Mouse (Mus musculus) olfactory bulb, adult 2 months (tissue): ENCODE measurements around the gene Zfp691. TPM values are rescaled to one million over a fixed set of nuclear protein-coding genes. Genes with fewer than 3 reads are reported as not detected.

Experiments
- H3K27ac ChIP-seq: fragments of 200-500 bp; 2 replicates; pipeline ENCODE4 v1.5.1; 2012; ENCODE audit warnings: low read depth, low read length; ENCODE audit not compliant: insufficient read depth
- H3K4me1 ChIP-seq: fragments of 200-500 bp; 2 replicates; pipeline ENCODE4 v1.6.1; 2012; ENCODE audit warnings: low read length; ENCODE audit not compliant: control insufficient read depth, insufficient read depth
- H3K4me3 ChIP-seq: fragments of 200-500 bp; 2 replicates; pipeline ENCODE4 v1.5.1; 2012; ENCODE audit warnings: mild to moderate bottlenecking, low read depth, low read length, moderate library complexity; ENCODE audit not compliant: insufficient read depth
- CTCF ChIP-seq: fragments of 200-500 bp; IDR thresholded peaks from 2 replicates; pipeline ENCODE4 v1.5.1; 2012; ENCODE audit warnings: low read depth, mild to moderate bottlenecking, low read length, moderate library complexity; ENCODE audit not compliant: insufficient read depth
- POLR2A ChIP-seq: fragments of 200-500 bp; IDR thresholded peaks from 2 replicates; pipeline ENCODE4 v1.6.1; 2012; ENCODE audit warnings: mild to moderate bottlenecking, low read depth, low read length, moderate library complexity; ENCODE audit not compliant: insufficient read depth
- WGBS: fragments of 180-500 bp; shearing (Covaris S2); methylation state at CpG from one replicate; pipeline ENCODE4 v1.1.7; 2018; 5-methylcytosine and 5-hydroxymethylcytosine counted together
- polyA plus RNA-seq: library from polyadenylated mRNA; stranded (reverse); fragments of >200 nt; gene quantifications from 2 replicates; pipeline ENCODE4 v1.2.4, GENCODE M21; 2012; ENCODE audit warnings: low replicate concordance; ENCODE audit not compliant: missing spikeins, insufficient read depth, insufficient read length

Zfp691 gene
- polyA plus RNA-seq, 1 experiment, result not detected

DNA sequence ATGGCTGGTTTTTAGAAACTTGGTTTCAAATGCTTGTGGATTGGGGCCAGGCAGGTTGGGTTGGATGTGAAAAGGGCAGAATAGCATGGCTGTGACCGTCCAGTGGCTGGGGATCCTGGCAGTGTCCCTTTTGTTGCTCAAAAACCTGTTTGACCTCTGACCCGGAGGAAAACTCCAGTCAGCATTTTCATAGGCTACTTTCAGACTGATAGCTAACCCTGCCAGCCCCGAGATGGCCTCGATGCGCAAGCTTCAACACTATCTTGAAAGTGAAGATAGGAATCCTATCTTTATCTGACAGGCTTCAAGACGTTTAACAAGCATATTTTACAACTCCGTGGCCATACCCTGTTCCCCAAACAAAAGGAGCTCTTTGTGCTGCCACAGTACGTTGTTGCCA is 36.7 kb downstream of the Zfp691 start:
- no peak for TF ChIP-seq CTCF
- TF ChIP-seq POLR2A, result no peak
- 86% methylated on average over 8 of the region's 8 CpGs for WGBS
- H3K4me3 ChIP-seq, result no peak overlapping the region
- peaks cover 5% of the 10 kb centered on the region; the same call in 1 of the 2 replicates for H3K4me1 ChIP-seq
- H3K27ac ChIP-seq, result no peak overlapping the region

GRCm38 (mm10) chr4:119133860-119134259 is 40.1 kb downstream of the Zfp691 start:
- H3K4me1 ChIP-seq, result 0 out of 2 replicates have a peak, but pooled peaks cover 3% of the 10 kb centered on the region
- no peak overlapping the region for H3K4me3 ChIP-seq
- 88% methylated on average over 13 of the region's 13 CpGs for WGBS
- TF ChIP-seq CTCF (no peak), POLR2A (no peak)
- H3K27ac ChIP-seq, result no peak overlapping the region

- 0 out of 2 replicates have a peak, but pooled peaks cover 6% of the 10 kb centered on the region for H3K4me1 ChIP-seq
- no peak overlapping the region for H3K4me3 ChIP-seq
- H3K27ac ChIP-seq, result no peak overlapping the region
- TF ChIP-seq POLR2A (no peak), CTCF (no peak)
- WGBS, result 91% methylated on average over 13 of the region's 13 CpGs
These were observed 40.7 kb downstream of the Zfp691 start for GRCm38 (mm10) chr4:119133306-119133705.

DNA sequence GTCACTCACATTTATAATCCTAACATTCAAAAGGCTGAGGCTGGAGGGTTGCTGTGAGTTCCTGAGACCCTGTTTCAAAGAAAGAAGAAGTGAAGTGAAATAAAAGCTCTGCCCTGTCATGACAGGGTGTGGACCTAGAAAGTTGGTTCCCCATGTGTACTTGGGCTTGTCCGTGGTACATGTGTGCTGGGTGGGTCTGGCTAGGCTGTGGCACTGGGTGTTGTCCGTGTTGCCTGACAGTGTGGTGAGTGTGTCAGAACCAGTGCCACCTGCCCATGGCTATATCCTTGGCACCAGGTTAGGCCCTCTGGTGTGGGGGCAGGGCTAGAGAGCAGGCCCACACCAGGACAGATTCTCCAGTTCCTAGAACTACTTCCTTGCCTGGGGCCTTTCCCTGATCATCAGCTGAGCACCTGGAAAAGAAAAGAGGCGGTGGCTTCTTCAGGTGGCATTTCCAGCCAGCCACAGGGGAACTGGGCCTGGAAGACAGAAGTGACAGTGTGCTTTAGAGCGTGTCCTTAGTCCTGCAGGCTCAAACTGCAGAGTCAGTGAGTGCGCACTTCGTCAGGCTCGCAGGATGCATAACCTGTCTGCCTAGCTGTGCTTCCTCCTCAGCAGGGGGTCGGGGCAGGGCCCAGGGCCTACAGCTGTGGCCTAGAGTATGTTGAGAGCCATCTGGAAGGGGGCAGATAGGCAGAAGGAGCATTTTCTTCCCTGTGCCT is 42.6 kb downstream of the Zfp691 start:
- no peak for TF ChIP-seq POLR2A
- no peak for TF ChIP-seq CTCF
- Histone ChIP-seq H3K27ac (no peak overlapping the region), H3K4me1 (peaks cover 7% of the 10 kb centered on the region), H3K4me3 (no peak overlapping the region)
- 86% methylated on average over 8 of the region's 8 CpGs for WGBS

GRCm38 (mm10) chr4:119129096-119129495 is 44.9 kb downstream of the Zfp691 start:
- no peak overlapping the region for H3K27ac ChIP-seq
- peaks cover 16% of the 10 kb centered on the region for H3K4me1 ChIP-seq
- TF ChIP-seq POLR2A (no peak), CTCF (no peak)
- WGBS, result 67% methylated on average over 1 of the region's 1 CpGs
- H3K4me3 ChIP-seq, result no peak overlapping the region

GRCm38 (mm10) chr4:119128547-119128946 is 45.4 kb downstream of the Zfp691 start:
- Histone ChIP-seq H3K4me3 (no peak overlapping the region), H3K4me1 (peaks cover 16% of the 10 kb centered on the region), H3K27ac (no peak overlapping the region)
- WGBS, result 88% methylated on average over 7 of the region's 7 CpGs
- no peak for TF ChIP-seq CTCF
- no peak for TF ChIP-seq POLR2A

GRCm38 (mm10) chr4:119127229-119127628 is 46.8 kb downstream of the Zfp691 start:
- 86% methylated on average over 6 of the region's 6 CpGs for WGBS
- no peak overlapping the region for H3K27ac ChIP-seq
- TF ChIP-seq POLR2A (no peak), CTCF (no peak)

DNA sequence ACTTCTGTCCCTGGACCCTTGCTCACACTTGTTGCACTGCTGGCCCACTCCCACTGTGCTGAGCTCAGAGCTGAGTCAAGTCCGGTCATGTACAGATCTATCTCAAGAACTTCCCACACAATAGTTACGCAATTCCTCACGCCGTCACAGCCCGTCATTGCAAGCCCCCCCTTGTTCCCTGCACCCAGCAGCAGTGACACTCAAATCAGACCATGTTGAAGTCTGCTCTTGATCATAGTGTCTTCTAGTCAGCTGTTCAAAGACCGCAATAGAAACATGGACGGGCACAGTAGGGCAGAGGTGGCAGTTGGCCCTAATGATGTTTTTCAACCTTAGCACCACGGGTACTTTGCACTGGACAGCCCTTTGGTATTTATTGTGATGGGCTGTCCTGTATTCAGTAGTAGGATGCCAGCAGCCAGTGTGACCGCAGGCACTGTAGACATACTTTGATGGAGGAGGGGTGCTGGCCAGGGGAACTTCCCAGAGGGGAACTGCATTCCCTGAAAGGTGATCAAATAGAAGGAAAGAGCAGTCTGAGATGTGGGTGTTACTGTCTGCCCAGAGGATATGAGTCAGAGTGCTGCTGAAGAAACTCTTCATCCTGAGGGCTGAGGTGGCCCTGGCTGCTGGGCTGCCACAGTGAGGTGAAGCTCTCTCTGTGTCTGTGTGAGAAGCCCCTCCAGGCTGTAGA is 48.3 kb downstream of the Zfp691 start:
- 72% methylated on average over 9 of the region's 9 CpGs for WGBS
- TF ChIP-seq POLR2A (no peak), CTCF (no peak)
- Histone ChIP-seq H3K4me1 (peaks cover 16% of the 10 kb centered on the region), H3K27ac (no peak overlapping the region), H3K4me3 (no peak overlapping the region)

More at GRCm38 (mm10) chr4:119127229-119127628, 46.8 kb downstream of the Zfp691 start:
- Histone ChIP-seq H3K4me3 (no peak overlapping the region), H3K4me1 (peaks cover 16% of the 10 kb centered on the region)

DNA sequence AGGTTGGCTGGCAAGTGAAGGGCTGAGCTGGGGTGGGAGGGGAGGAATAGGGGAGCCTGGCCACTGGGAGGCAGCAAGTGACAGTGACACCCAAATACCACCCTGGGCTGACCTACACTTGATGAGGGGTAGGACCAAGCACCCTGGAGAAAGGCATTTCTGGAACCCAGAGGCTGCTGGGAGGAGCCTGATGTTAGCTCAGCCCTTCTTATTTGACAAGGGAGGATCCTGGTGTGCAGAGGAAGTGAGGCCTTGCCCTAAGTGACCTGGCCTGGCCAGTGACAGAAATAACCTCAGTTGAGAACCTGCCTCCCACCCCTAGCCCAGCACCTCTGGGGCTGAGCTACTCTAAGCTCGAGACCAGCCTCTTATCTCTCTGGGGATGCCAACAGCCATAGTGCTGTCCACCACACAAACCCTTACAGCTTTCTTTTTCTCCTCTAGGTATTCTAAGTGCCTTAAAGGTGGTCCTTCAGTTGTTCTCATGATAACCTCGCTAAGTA is 49.2 kb downstream of the Zfp691 start:
- no peak overlapping the region for H3K27ac ChIP-seq
- no peak overlapping the region for H3K4me3 ChIP-seq
- TF ChIP-seq POLR2A, result no peak
- no peak for TF ChIP-seq CTCF
- peaks cover 16% of the 10 kb centered on the region for H3K4me1 ChIP-seq
- WGBS, result 93% methylated on average over 2 of the region's 2 CpGs
